Mouse (Mus musculus): ENCODE results near the gene Ccm2l. TPM values are rescaled to one million over a fixed set of nuclear protein-coding genes. Genes with fewer than 3 reads are reported as not detected.

Gene Ccm2l
- total RNA-seq, 1 experiment = 1.9 TPM

- Histone ChIP-seq H3K9ac (ENCODE audit: insufficient read depth, low read depth, low read length, poor library complexity, severe bottlenecking) (no peak overlapping the region), H3K9me3 (ENCODE audit: control insufficient read depth, insufficient read depth, low read depth, low read length) (no peaks in the 10 kb centered on the region), H3K4me3 (ENCODE audit: insufficient read depth in 1 of 2, low read depth in 1 of 2, low read length in 2 of 2, poor library complexity in 1 of 2, severe bottlenecking in 1 of 2) (no peak overlapping the region), H3K27ac (ENCODE audit: insufficient read depth, low read depth, low read length, poor library complexity, severe bottlenecking) (no peak overlapping the region), H3K36me3 (ENCODE audit: control insufficient read depth, insufficient read depth, low read length, poor library complexity, severe bottlenecking) (no peaks in the 10 kb centered on the region), H3K4me1 (ENCODE audit: control insufficient read depth in 2 of 2, insufficient read depth in 2 of 2, low read length in 2 of 2, poor library complexity in 1 of 2) (peaks cover 0 to 5% of the 10 kb centered on the region in 2 experiments; a peak in 1 of 4 replicates)
- in situ Hi-C loops (cut with MboI; ENCODE audit: low sequenced_read_pairs in 2 of 2, unreplicated experiment in 2 of 2) = no loop called here
- TF ChIP-seq HCFC1 (IDR thresholded peaks at IDR 0.05; ENCODE audit: borderline replicate concordance, insufficient read depth, low read length) (no peak), ZNF384 (IDR thresholded peaks at IDR 0.05; ENCODE audit: low read depth, low read length) (no peak), MAFK (IDR thresholded peaks at IDR 0.05; ENCODE audit: insufficient read depth, low read depth, low read length) (no peak), ZC3H11A (IDR thresholded peaks at IDR 0.05; ENCODE audit: borderline replicate concordance, low read depth, low read length) (no peak), CHD2 (IDR thresholded peaks at IDR 0.05; ENCODE audit: low read depth, low read length) (no peak)
- no peak for DNase-seq (ENCODE audit: low read depth, low spot score)
Observed at GRCm38 (mm10) chr2:153060216-153060615, 5.5 kb upstream of the Ccm2l start.

- no peak for TF ChIP-seq CHD2 (IDR thresholded peaks at IDR 0.05; ENCODE audit: low read depth, low read length)
- no peak overlapping the region for H3K4me3 ChIP-seq (ENCODE audit: insufficient read depth in 1 of 2, low read depth in 1 of 2, low read length in 2 of 2, poor library complexity in 1 of 2, severe bottlenecking in 1 of 2)
- H3K4me1 ChIP-seq (ENCODE audit: control insufficient read depth in 2 of 2, insufficient read depth in 2 of 2, low read length in 2 of 2, poor library complexity in 1 of 2) = peaks cover 0 to 20% of the 10 kb centered on the region in 2 experiments; a peak in 2 of 4 replicates
- H3K27ac ChIP-seq (ENCODE audit: insufficient read depth, low read depth, low read length, poor library complexity, severe bottlenecking) = no peak overlapping the region
- no peak for DNase-seq (ENCODE audit: low read depth, low spot score)
- H3K36me3 ChIP-seq (ENCODE audit: control insufficient read depth, insufficient read depth, low read length, poor library complexity, severe bottlenecking) = no peaks in the 10 kb centered on the region
- H3K9me3 ChIP-seq (ENCODE audit: control insufficient read depth, insufficient read depth, low read depth, low read length) = no peaks in the 10 kb centered on the region
- in situ Hi-C loops (cut with MboI; ENCODE audit: low sequenced_read_pairs in 2 of 2, unreplicated experiment in 2 of 2) = no loop called here
- no peak overlapping the region for H3K9ac ChIP-seq (ENCODE audit: insufficient read depth, low read depth, low read length, poor library complexity, severe bottlenecking)
Observed at GRCm38 (mm10) chr2:153063394-153063793, 2.4 kb upstream of the Ccm2l start.

DNA sequence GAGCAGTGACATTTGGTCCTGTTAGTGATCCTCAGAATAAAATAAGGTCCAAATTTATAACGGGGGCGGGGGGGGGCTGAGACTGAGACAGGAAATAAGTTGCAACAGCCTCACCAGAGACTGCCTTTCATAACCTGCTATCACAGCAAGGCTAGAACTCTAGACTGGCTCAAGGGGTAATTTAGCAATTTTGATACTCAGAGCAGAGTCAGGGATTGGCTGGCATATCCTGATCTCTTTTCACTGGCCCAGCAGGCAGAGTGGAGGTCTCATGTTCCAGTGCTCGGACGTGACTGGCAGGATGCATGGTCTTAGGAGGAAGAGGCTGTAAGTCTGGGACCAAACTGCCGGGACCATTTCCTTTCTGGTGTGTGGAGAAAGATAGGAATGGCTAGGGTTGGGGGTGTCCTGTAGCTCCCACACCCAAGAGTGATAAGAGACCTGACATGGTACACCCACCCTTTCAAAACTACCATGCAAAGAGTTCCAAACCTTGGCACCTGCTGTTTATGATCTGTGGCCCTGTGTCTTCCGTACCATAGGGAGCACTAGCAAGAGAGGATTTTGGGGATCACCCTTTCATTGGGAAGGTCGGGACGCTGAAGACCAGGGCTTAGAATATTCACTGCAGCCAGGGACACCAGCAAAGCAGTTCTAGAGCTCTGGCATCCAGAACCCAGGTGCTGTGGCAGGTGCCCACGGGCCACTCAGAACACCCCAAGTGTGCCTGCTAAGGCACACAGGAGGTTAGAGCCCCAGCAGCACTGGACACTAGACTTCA is 1.4 kb upstream of the Ccm2l start:
- in situ Hi-C loops (cut with MboI; ENCODE audit: low sequenced_read_pairs in 2 of 2, unreplicated experiment in 2 of 2) = no loop called here

GRCm38 (mm10) chr2:153066991-153067390 is 1.2 kb downstream of the Ccm2l start:
- Histone ChIP-seq H3K27ac (ENCODE audit: insufficient read depth, low read depth, low read length, poor library complexity, severe bottlenecking) (no peak overlapping the region), H3K36me3 (ENCODE audit: control insufficient read depth, insufficient read depth, low read length, poor library complexity, severe bottlenecking) (no peaks in the 10 kb centered on the region; the same call in 1 of the 2 replicates), H3K9ac (ENCODE audit: insufficient read depth, low read depth, low read length, poor library complexity, severe bottlenecking) (no peak overlapping the region), H3K4me3 (ENCODE audit: insufficient read depth in 1 of 2, low read depth in 1 of 2, low read length in 2 of 2, poor library complexity in 1 of 2, severe bottlenecking in 1 of 2) (no peak overlapping the region), H3K4me1 (ENCODE audit: control insufficient read depth in 2 of 2, insufficient read depth in 2 of 2, low read length in 2 of 2, poor library complexity in 1 of 2) (peaks cover 0 to 20% of the 10 kb centered on the region in 2 experiments; a peak in 2 of 4 replicates), H3K9me3 (ENCODE audit: control insufficient read depth, insufficient read depth, low read depth, low read length) (no peaks in the 10 kb centered on the region)
- DNase-seq (ENCODE audit: low read depth, low spot score) = no peak
- TF ChIP-seq CHD2 (IDR thresholded peaks at IDR 0.05; ENCODE audit: low read depth, low read length) (no peak), HCFC1 (IDR thresholded peaks at IDR 0.05; ENCODE audit: borderline replicate concordance, insufficient read depth, low read length) (no peak), ZNF384 (IDR thresholded peaks at IDR 0.05; ENCODE audit: low read depth, low read length) (no peak), ZC3H11A (IDR thresholded peaks at IDR 0.05; ENCODE audit: borderline replicate concordance, low read depth, low read length) (no peak), MAFK (IDR thresholded peaks at IDR 0.05; ENCODE audit: insufficient read depth, low read depth, low read length) (no peak)
- in situ Hi-C loops (cut with MboI; ENCODE audit: low sequenced_read_pairs in 2 of 2, unreplicated experiment in 2 of 2) = no loop called here

More for the DNA sequence above, 1.4 kb upstream of the Ccm2l start:
- TF ChIP-seq HCFC1 (IDR thresholded peaks at IDR 0.05; ENCODE audit: borderline replicate concordance, insufficient read depth, low read length) (no peak), ZC3H11A (IDR thresholded peaks at IDR 0.05; ENCODE audit: borderline replicate concordance, low read depth, low read length) (no peak), CHD2 (IDR thresholded peaks at IDR 0.05; ENCODE audit: low read depth, low read length) (no peak), ZNF384 (IDR thresholded peaks at IDR 0.05; ENCODE audit: low read depth, low read length) (no peak), MAFK (IDR thresholded peaks at IDR 0.05; ENCODE audit: insufficient read depth, low read depth, low read length) (no peak)
- Histone ChIP-seq H3K4me1 (ENCODE audit: control insufficient read depth in 2 of 2, insufficient read depth in 2 of 2, low read length in 2 of 2, poor library complexity in 1 of 2) (peaks cover 0 to 20% of the 10 kb centered on the region in 2 experiments; a peak in 2 of 4 replicates), H3K9ac (ENCODE audit: insufficient read depth, low read depth, low read length, poor library complexity, severe bottlenecking) (no peak overlapping the region), H3K9me3 (ENCODE audit: control insufficient read depth, insufficient read depth, low read depth, low read length) (no peaks in the 10 kb centered on the region), H3K27ac (ENCODE audit: insufficient read depth, low read depth, low read length, poor library complexity, severe bottlenecking) (no peak overlapping the region), H3K4me3 (ENCODE audit: insufficient read depth in 1 of 2, low read depth in 1 of 2, low read length in 2 of 2, poor library complexity in 1 of 2, severe bottlenecking in 1 of 2) (no peak overlapping the region), H3K36me3 (ENCODE audit: control insufficient read depth, insufficient read depth, low read length, poor library complexity, severe bottlenecking) (no peaks in the 10 kb centered on the region; the same call in 1 of the 2 replicates)
- no peak for DNase-seq (ENCODE audit: low read depth, low spot score)

Measured in ES-E14 (cell line).